Mouse (Mus musculus): ENCODE measurements around the gene Nxph4. TPM values are rescaled to one million over a fixed set of nuclear protein-coding genes. Genes with fewer than 3 reads are reported as not detected.

Nxph4 gene
- total RNA-seq, 2 experiments from 2014 or later, result 0.14 to 0.36 TPM

- DNase-seq (ENCODE audit: low spot score), result no peak
Observed at GRCm38 (mm10) chr10:127542720-127543119, 8.4 kb upstream of the Nxph4 start.

- DNase-seq (ENCODE audit: low spot score), result no peak
Observed at GRCm38 (mm10) chr10:127542084-127542483, 7.7 kb upstream of the Nxph4 start.

DNA sequence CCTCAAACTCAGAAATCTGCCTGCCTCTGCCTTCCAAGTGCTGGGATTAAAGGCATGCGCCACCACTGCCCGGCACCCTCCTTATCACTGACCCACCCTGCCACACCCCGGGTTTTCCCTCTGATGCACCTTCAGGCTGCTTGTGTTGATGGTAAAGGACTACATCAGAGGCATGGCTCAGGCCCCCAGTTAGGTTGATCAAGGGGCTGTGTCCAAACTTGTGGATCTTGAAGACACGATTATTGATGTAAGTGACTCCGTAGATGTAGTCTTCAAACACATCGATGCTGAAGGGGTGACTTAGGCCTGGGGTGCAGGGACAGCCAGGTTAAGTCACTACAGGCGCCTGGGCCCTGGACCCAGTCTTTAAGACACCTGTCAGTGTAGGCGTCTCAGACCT is 7.2 kb upstream of the Nxph4 start:
- no peak for DNase-seq (ENCODE audit: low spot score)

- peak; percentile 81 for DNase-seq (ENCODE audit: low spot score)
Observed at GRCm38 (mm10) chr10:127537854-127538583, 3.7 kb upstream of the Nxph4 start.

DNA sequence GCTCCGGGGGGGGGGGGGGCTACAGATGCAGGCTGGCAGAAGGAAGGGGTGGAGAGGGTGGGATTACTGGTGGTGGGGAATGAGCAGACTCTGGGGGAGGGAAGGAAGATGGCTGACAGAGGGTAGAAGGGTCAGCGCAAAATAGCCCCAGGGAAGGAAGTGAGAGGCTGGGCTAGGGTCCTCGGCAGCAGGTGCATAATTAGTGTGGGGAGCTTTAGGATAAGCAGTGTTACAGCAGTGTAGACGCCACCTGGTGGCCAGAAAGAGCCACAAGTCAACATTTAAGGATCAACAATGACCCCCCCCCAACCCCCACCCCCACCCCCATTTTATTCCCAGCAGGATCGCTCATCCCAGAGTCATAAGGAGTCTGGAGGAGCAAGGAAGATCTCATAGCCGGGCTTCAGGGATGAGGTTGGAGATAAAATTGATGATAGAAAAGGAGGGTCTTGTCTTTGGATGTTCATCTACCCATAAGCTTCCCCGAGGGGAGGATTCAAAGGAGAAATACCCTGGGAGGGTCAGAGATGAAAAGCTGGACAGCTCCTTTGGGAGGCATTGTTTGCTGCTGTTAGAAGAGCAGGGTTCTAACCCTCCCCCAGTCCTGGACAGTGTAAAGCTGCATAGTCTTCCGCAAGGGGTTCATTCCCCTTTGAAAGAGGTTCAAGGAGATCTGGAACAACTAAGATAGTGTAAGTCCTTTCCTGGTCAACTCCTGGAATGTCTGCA is 2.4 kb upstream of the Nxph4 start:
- DNase-seq (ENCODE audit: low spot score), result peak; percentile 34

GRCm38 (mm10) chr10:127534929-127535384 is 598 bp upstream of the Nxph4 start:
- no peak for DNase-seq (ENCODE audit: low spot score)

- DNase-seq (ENCODE audit: low spot score), result no peak
Observed at GRCm38 (mm10) chr10:127531548-127531947, 2.8 kb downstream of the Nxph4 start.

- no peak for DNase-seq (ENCODE audit: low spot score)
Observed at GRCm38 (mm10) chr10:127530945-127531344, 3.4 kb downstream of the Nxph4 start.

DNA sequence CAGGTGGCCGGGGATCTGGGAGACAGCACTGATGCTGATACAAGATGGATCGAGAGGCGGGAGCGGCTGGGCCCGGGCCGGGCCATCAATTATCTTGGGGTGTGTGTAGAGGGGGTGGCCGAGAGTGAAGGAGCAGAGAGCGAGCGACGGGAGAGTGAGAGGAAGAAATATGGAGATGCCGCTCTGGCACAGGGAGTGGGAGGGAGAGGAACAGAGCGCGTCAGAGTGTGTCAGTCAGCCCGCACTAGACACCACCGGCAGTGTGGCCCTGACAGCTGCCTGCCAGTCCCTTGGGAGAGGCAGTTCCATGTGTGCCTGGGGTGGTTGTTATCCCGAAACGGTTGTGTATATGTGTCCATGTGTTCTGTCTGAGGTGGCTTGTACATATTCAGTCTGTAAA is 6.9 kb downstream of the Nxph4 start:
- DNase-seq (ENCODE audit: low spot score), result no peak

DNA sequence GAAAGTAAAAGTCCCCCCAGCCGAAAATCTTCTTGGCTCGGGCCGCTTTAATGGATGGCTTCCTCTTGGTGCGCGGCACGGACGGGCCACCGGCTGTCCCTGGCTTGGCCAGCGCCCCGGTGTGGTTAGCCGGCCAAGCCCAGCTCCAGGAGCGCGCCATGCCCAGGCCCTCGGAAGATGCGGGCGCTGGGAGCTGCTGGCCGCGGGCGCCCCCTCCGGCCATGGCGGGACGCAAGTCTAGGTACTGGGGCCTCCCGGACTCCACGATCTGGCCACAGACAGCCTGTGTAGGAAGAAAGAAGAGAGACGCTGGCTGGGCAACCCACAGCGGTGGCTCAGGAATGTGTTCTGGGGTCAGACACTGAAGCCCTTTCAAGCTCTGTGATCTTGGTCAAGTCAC is 7.7 kb downstream of the Nxph4 start:
- DNase-seq (ENCODE audit: low spot score), result peak; percentile 58

- no peak for DNase-seq (ENCODE audit: low spot score)
Observed at GRCm38 (mm10) chr10:127526048-127526447, 8.3 kb downstream of the Nxph4 start.

- DNase-seq (ENCODE audit: low spot score), result no peak
Observed at GRCm38 (mm10) chr10:127524646-127525255, 9.6 kb downstream of the Nxph4 start.

DNA sequence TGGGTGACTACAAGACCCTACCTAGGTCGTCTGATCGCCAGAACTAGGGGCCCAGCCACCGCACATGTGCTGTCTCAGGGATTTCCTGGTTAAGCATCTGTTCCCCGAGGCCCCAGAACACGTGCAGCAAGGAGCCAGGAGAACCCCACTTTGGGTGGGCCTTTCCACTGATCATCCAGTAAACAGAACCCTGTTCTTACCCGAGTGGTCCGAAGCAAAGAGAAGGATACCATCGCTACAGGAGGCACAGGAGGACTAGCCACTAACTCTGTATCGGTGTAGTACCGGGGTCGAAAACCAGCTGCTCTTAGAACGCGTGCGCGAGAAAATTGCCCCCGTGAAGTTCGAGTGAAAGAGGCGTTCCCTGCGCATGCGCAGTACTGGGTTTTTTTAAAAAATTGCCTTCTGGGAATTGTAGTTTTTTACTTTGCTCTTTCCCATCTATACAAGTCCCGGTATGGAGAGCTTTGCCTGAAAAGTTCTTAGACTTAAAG is 12.2 kb downstream of the Nxph4 start, which contains the start of gene Shmt2:
Gene Shmt2, minus strand, starts transcription at position 357 of the 494 bp plus-strand sequence.
- DNase-seq (ENCODE audit: low spot score), result peak; percentile 85

GRCm38 (mm10) chr10:127521611-127522080 is 12.7 kb downstream of the Nxph4 start:
- DNase-seq (ENCODE audit: low spot score), result no peak

DNA sequence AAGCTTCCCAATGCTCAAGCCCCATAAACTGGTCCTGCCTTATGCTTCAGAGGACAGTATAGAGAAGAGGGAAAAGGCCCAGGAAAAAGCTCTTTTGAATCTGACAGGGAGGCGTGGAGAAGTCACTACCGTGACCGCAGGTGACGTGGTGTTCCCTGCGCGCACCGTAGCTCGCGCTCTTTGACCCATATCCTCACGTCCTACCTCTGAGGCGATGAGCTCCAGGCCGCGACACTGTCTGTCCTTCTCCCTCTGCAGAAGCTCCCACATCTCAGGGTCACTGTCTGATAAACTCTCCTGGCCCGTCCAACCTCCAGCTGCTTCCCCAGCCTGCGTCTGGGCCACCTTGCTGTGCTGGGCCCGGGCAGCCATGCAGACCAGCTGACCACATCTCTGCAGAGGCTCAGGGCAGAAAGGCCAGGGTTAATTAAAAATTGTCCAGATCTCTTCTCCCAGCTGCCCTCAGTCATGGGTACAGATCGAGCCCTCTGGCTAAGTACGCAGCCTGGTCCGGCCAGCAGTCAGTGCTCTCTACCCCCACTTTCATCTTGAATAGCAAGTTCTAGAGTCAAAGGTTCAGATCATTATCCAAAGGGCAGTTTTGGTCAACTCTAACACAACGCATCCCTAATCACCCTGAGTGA is 13.5 kb downstream of the Nxph4 start:
- DNase-seq (ENCODE audit: low spot score), result no peak

DNA sequence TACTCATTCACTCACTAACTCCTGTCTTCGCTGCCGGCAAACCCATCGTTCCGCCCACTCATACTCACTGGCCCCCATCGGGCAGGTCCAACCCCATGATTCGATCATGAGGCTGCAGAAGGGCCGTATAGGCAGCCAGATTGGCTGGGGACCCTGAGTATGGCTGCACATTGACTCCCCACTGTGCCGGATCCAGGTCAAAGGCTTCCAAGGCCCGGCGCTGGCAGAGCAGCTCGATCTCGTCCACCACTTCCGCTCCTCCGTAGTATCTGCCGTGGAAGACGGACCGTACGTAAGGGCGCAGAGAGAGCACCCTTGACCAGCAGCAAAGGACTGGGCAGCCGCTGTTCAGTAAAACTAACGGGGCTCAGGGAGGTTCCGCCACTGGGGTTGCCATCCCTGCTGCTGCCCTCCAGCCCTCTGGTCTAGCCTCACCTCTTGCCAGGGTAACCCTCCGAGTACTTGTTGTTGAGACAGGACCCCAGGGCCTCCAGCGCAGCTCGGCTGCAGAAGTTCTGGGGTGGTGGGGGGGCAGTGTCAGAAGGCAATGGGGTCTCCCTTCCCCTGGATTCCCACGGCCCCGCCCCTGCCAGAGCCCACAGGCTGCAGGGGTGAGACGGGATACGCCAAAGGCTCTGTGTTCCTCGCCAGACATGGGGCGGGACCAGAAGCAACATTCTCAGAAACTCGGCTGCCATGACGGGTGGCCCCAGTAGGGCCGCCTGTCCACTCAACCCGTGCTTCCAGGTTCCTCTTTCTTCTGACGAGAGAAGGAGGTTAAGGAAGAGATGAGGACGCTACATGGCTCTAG is 14.3 kb downstream of the Nxph4 start:
- no peak for DNase-seq (ENCODE audit: low spot score)

DNA sequence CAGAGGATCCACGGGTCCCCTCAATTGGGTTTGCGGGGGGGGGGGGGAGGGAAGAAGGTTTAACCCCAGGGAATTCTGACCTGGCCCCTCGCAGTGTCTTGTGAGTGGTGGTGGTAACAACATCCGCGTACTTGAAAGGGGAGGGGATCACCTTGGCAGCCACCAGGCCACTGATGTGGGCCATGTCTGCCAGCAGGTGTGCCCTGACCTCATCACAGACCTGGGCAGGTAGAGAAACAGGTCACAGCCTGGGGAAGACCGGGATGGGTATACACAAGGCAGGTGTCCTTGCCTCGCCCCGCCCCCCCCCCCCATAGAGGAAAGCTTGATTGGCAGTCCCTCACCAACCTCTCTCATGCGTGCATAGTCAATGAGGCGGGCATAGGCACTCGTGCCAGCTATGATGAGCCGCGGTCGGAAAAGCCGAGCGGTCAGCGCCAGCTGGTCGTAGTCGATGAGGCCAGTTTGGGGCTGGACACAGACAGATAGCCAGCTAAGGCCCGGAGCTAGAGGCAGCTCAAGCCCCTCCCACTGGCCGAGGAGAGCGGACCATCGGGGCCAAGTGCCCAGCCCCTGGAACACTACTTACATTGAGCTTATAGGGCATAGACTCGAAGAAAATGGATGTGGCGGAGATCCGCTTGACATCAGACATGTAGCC is 15.2 kb downstream of the Nxph4 start:
- no peak for DNase-seq (ENCODE audit: low spot score)

GRCm38 (mm10) chr10:127517941-127518340 is 16.4 kb downstream of the Nxph4 start:
- DNase-seq (ENCODE audit: low spot score), result no peak

DNA sequence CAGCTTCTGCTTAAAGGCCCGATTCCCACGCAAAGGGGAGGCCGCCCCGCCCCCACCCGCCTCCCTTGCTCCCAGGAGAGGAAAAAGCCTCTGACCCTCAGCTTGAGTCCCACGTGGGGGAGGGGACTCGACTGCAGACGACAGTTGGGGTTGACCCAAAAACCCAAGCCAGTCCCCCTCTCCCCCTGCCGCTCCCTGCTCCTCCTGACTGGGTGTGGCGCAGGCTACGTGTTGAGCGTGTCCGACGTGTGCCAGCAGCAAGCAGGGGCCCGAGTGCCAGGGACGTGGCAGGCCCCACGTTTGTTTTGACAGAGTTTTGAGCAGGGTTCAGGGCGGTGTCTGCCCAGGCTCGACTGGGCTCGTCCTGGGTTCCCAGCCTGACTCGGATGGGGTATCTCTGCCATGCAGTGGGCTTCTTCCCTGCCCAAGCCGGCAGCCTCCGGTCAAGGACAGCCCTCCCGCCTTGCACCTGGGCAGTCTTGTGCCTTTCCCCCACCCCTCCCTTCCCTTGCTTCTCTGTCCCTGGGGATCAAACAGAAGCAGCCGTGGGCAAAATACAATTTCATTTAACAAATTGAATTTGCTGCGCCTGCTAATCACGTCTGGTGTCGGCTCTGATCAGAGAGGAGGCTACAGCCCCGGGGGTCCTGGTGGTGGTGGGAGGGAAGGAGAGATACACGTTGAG is 17.6 kb downstream of the Nxph4 start:
- no peak for DNase-seq (ENCODE audit: low spot score)
